Comparison of ENCODE assay signal across 21 mouse cellular contexts in genomic region chr3:72997517-72997916, GRCm38 (mm10). TPM values are rescaled to one million over a fixed set of nuclear protein-coding genes. Genes with fewer than 3 reads are reported as not detected.
"Had no signal": no experiment of that assay in that cellular context is flagged by ENCODE, and none has a peak within 500 bp of the region (broad histone marks: within the 10 kb centered on the region; RNA-seq: fewer than 3 reads in every experiment).

No protein-coding gene starts in this region.

- H3K4me2 ChIP-seq: liver, embryonic 15.5 days; lung, embryonic 14.5 days; midbrain, embryonic 12.5 days; neural tube, embryonic 13.5 days; neural tube, embryonic 15.5 days had no signal

- H3K4me1 ChIP-seq: liver, embryonic 15.5 days; midbrain, embryonic 10.5 days; midbrain, embryonic 12.5 days; neural tube, embryonic 13.5 days; neural tube, embryonic 15.5 days had no signal

- H3K4me3 ChIP-seq: liver, embryonic 15.5 days; midbrain, embryonic 10.5 days; midbrain, embryonic 12.5 days; myocyte; neural tube, embryonic 13.5 days; neural tube, embryonic 15.5 days had no signal

- ATAC-seq: liver, postnatal 0 days; midbrain, embryonic 16.5 days had no signal

- H3K9ac ChIP-seq: liver, embryonic 15.5 days; liver, postnatal 0 days; lung, embryonic 14.5 days; midbrain, embryonic 12.5 days; neural tube, embryonic 13.5 days; neural tube, embryonic 15.5 days had no signal

- H3K27me3 ChIP-seq: liver, embryonic 15.5 days; midbrain, embryonic 12.5 days; neural tube, embryonic 13.5 days; neural tube, embryonic 15.5 days had no signal

- H3K36me3 ChIP-seq: liver, embryonic 15.5 days; midbrain, embryonic 10.5 days; midbrain, embryonic 12.5 days; neural tube, embryonic 13.5 days; neural tube, embryonic 15.5 days had no signal

- H3K9me3 ChIP-seq: liver, embryonic 15.5 days; midbrain, embryonic 10.5 days; midbrain, embryonic 12.5 days; neural tube, embryonic 13.5 days; neural tube, embryonic 15.5 days had no signal

- H3K27ac ChIP-seq: liver, embryonic 15.5 days; midbrain, embryonic 10.5 days; midbrain, embryonic 12.5 days; neural tube, embryonic 13.5 days; neural tube, embryonic 15.5 days had no signal

- DNase-seq: liver, postnatal 0 days; lung, embryonic 14.5 days; lung, postnatal 4 days; midbrain, embryonic 14.5 days; retina, postnatal 1 day; right cerebral cortex, adult 18-20 months; right cerebral cortex, postnatal 25 days; right cerebral cortex, postnatal 4 days; spleen, adult 18-20 months; thymus, adult 18-20 months; thymus, postnatal 14 days; thymus, postnatal 36 days had no signal

RNA-seq across cellular contexts. Expression of gene Sis, which starts 29.9 kb away (rescaled TPM):
- polyA plus RNA-seq: liver, embryonic 15.5 days; liver, postnatal 0 days; lung, embryonic 14.5 days; lung, embryonic 16.5 days; midbrain, embryonic 10.5 days; midbrain, embryonic 12.5 days; midbrain, embryonic 14.5 days; midbrain, embryonic 16.5 days; myocyte; neural tube, embryonic 13.5 days; neural tube, embryonic 15.5 days; stomach, embryonic 14.5 days had no signal
